Mouse (Mus musculus) embryonic facial prominence, embryonic 11.5 days (tissue): ENCODE results near the gene E2f2. TPM values are rescaled to one million over a fixed set of nuclear protein-coding genes. Genes with fewer than 3 reads are reported as not detected.
A peak's percentile ranks its signal among the peaks of the same experiment; 100 is the strongest.

ENCODE experiments used
- ATAC-seq: fragments of 200-750 bp; cut with Nextera tagmentation; replicated peaks from 2 replicates; pipeline ENCODE4 v1.8.0; 2017; ENCODE audit warnings: low read depth; ENCODE audit not compliant: insufficient number of reproducible peaks, low FRiP score, low TSS enrichment
- DNase-seq: peaks from one replicate; pipeline ENCODE4 v3.0.0-alpha.2; 2015; ENCODE audit warnings: low spot score
- H3K27ac ChIP-seq: fragments of 300-500 bp; sonication (generic); replicated peaks from 2 replicates; pipeline ENCODE4 v1.5.1; 2014; ENCODE audit warnings: mild to moderate bottlenecking, low read depth, low read length, control low read depth
- H3K27me3 ChIP-seq: fragments of 300-500 bp; sonication (generic); 2 replicates; pipeline ENCODE4 v1.6.1; 2014; ENCODE audit warnings: mild to moderate bottlenecking, low read length, moderate library complexity, mixed read lengths; ENCODE audit not compliant: control insufficient read depth, insufficient read depth
- H3K36me3 ChIP-seq: fragments of 300-500 bp; sonication (generic); replicated peaks from 2 replicates; pipeline ENCODE4 v1.6.1; 2014; ENCODE audit warnings: low read depth, mild to moderate bottlenecking, low read length, moderate library complexity, mixed read lengths; ENCODE audit not compliant: control insufficient read depth, insufficient read depth
- H3K4me1 ChIP-seq: fragments of 300-500 bp; sonication (generic); 2 replicates; pipeline ENCODE4 v1.6.1; 2014; ENCODE audit warnings: low read length, mixed read lengths; ENCODE audit not compliant: control insufficient read depth, insufficient read depth
- H3K4me2 ChIP-seq: fragments of 300-500 bp; sonication (generic); 2 replicates; pipeline ENCODE4 v1.6.1; 2014; ENCODE audit warnings: low read depth, mild to moderate bottlenecking, control low read depth, low read length, moderate library complexity
- H3K4me3 ChIP-seq: fragments of 300-500 bp; sonication (generic); 2 replicates; pipeline ENCODE4 v1.5.1; 2014; ENCODE audit warnings: low read depth, low read length, control low read depth
- H3K9ac ChIP-seq: fragments of 300-500 bp; sonication (generic); replicated peaks from 2 replicates; pipeline ENCODE4 v1.6.1; 2014; ENCODE audit warnings: mild to moderate bottlenecking, control low read depth, low read length
- H3K9me3 ChIP-seq: fragments of 300-500 bp; sonication (generic); replicated peaks from 2 replicates; pipeline ENCODE4 v1.6.1; 2016; ENCODE audit warnings: mild to moderate bottlenecking, low read length, inconsistent platforms, mixed read lengths; ENCODE audit not compliant: control insufficient read depth
- WGBS: fragments of 180-500 bp; shearing (Covaris S2); extraction: QIAGEN DNeasy Blood & Tissue Kit; methylation state at CpG from one replicate; pipeline ENCODE4 v1.1.7; 2014; 5-methylcytosine and 5-hydroxymethylcytosine counted together
- polyA plus RNA-seq: library from polyadenylated mRNA; unstranded; fragments of >200 nt; fragmentation: Nextera tagmentation; extraction: Ambion mirVana; gene quantifications from 2 replicates; pipeline ENCODE4 v1.2.1, GENCODE M21; 2014

Gene E2f2
- polyA plus RNA-seq, 1 experiment from 2014 or later, result 6.1 TPM

- H3K27ac ChIP-seq, result no peak overlapping the region
- H3K4me2 ChIP-seq, result peak overlapping the region; percentile 98; the same call in 1 of the 2 replicates
- H3K4me1 ChIP-seq, result peaks cover 3% of the 10 kb centered on the region
- no peaks in the 10 kb centered on the region for H3K27me3 ChIP-seq
- 64% methylated on average over 13 of the region's 13 CpGs for WGBS
- ATAC-seq (no peak), DNase-seq (no peak)
- no peak overlapping the region; the same call in 1 of the 2 replicates for H3K4me3 ChIP-seq
- no peak overlapping the region for H3K9ac ChIP-seq
- no peaks in the 10 kb centered on the region for H3K36me3 ChIP-seq
- H3K9me3 ChIP-seq, result no peaks in the 10 kb centered on the region
Observed at GRCm38 (mm10) chr4:136174216-136175193, 2.3 kb downstream of the E2f2 start.

GRCm38 (mm10) chr4:136176022-136176552 is 3.9 kb downstream of the E2f2 start:
- Histone ChIP-seq H3K4me2 (peak overlapping the region; percentile 2; the same call in 1 of the 2 replicates), H3K27ac (no peak overlapping the region), H3K9ac (no peak overlapping the region), H3K4me3 (no peak overlapping the region), H3K4me1 (peaks cover 3% of the 10 kb centered on the region), H3K36me3 (no peaks in the 10 kb centered on the region), H3K27me3 (no peaks in the 10 kb centered on the region), H3K9me3 (no peaks in the 10 kb centered on the region)
- DNase-seq (no peak), ATAC-seq (no peak)
- 69% methylated on average over 10 of the region's 10 CpGs for WGBS

GRCm38 (mm10) chr4:136177244-136177611 is 5.0 kb downstream of the E2f2 start:
- no peaks in the 10 kb centered on the region for H3K36me3 ChIP-seq
- DNase-seq (no peak), ATAC-seq (no peak)
- H3K4me2 ChIP-seq, result no peak overlapping the region
- H3K9me3 ChIP-seq, result no peaks in the 10 kb centered on the region
- H3K27ac ChIP-seq, result no peak overlapping the region
- H3K9ac ChIP-seq, result no peak overlapping the region
- H3K4me3 ChIP-seq, result no peak overlapping the region
- WGBS, result 40% methylated on average over 8 of the region's 8 CpGs
- no peaks in the 10 kb centered on the region for H3K27me3 ChIP-seq
- peaks cover 3% of the 10 kb centered on the region for H3K4me1 ChIP-seq

GRCm38 (mm10) chr4:136177612-136178474 is 5.6 kb downstream of the E2f2 start:
- Histone ChIP-seq H3K4me2 (no peak overlapping the region), H3K36me3 (no peaks in the 10 kb centered on the region), H3K9ac (no peak overlapping the region), H3K27ac (no peak overlapping the region), H3K9me3 (no peaks in the 10 kb centered on the region), H3K27me3 (no peaks in the 10 kb centered on the region), H3K4me3 (no peak overlapping the region), H3K4me1 (peaks cover 3% of the 10 kb centered on the region)
- ATAC-seq, result no peak
- no peak for DNase-seq
- 78% methylated on average over 11 of the region's 11 CpGs for WGBS

GRCm38 (mm10) chr4:136178475-136178921 is 6.3 kb downstream of the E2f2 start:
- H3K4me2 ChIP-seq, result no peak overlapping the region
- no peak for DNase-seq
- H3K36me3 ChIP-seq, result no peaks in the 10 kb centered on the region
- WGBS, result 85% methylated on average over 12 of the region's 12 CpGs
- no peak for ATAC-seq
- H3K9me3 ChIP-seq, result no peaks in the 10 kb centered on the region
- H3K4me1 ChIP-seq, result peaks cover 3% of the 10 kb centered on the region
- H3K4me3 ChIP-seq, result no peak overlapping the region
- no peak overlapping the region for H3K9ac ChIP-seq
- H3K27ac ChIP-seq, result no peak overlapping the region
- no peaks in the 10 kb centered on the region for H3K27me3 ChIP-seq

GRCm38 (mm10) chr4:136179456-136179855 is 7.3 kb downstream of the E2f2 start:
- DNase-seq (no peak), ATAC-seq (no peak)
- no peaks in the 10 kb centered on the region for H3K36me3 ChIP-seq
- no peak overlapping the region for H3K4me3 ChIP-seq
- H3K27me3 ChIP-seq, result no peaks in the 10 kb centered on the region
- no peak overlapping the region for H3K27ac ChIP-seq
- H3K4me2 ChIP-seq, result no peak overlapping the region
- H3K4me1 ChIP-seq, result peaks cover 3% of the 10 kb centered on the region
- H3K9me3 ChIP-seq, result no peaks in the 10 kb centered on the region
- 91% methylated on average over 7 of the region's 7 CpGs for WGBS
- H3K9ac ChIP-seq, result no peak overlapping the region; the same call in 1 of the 2 replicates

GRCm38 (mm10) chr4:136179998-136180397 is 7.8 kb downstream of the E2f2 start:
- no peak overlapping the region for H3K27ac ChIP-seq
- peak overlapping the region; percentile 43 for H3K9ac ChIP-seq
- peak overlapping the region; percentile 25 for H3K4me3 ChIP-seq
- H3K4me1 ChIP-seq, result peaks cover 3% of the 10 kb centered on the region
- H3K9me3 ChIP-seq, result no peaks in the 10 kb centered on the region
- H3K27me3 ChIP-seq, result no peaks in the 10 kb centered on the region
- 4% methylated on average over 15 of the region's 15 CpGs for WGBS
- DNase-seq (peak; percentile 90), ATAC-seq (no peak)
- H3K4me2 ChIP-seq, result peak overlapping the region; percentile 51
- H3K36me3 ChIP-seq, result no peaks in the 10 kb centered on the region
